Mouse (Mus musculus) myocyte (in vitro differentiated cells): ENCODE measurements around the gene Grin2c.

Experiments used
- CEBPB ChIP-seq: IDR thresholded peaks from 2 replicates; pipeline ENCODE4 v1.6.1; 2011; ENCODE audit warnings: mild to moderate bottlenecking, moderate library complexity; ENCODE audit not compliant: poor library complexity, insufficient read depth, severe bottlenecking
- E2F4 ChIP-seq: IDR thresholded peaks from one replicate; pipeline ENCODE4 v1.6.1; 2011; ENCODE audit warnings: mild to moderate bottlenecking, control low read depth, moderate library complexity; ENCODE audit not compliant: insufficient read depth
- MAX ChIP-seq: IDR thresholded peaks from one replicate; pipeline ENCODE4 v1.6.1; 2011; ENCODE audit warnings: low read depth, mild to moderate bottlenecking, control low read depth
- MYOD1 ChIP-seq, 3 experiments: IDR thresholded peaks; one replicate each; pipeline ENCODE4 v1.6.1; 2011; ENCODE audit warnings: control low read depth in 2 of 3, low read depth in 2 of 3, mild to moderate bottlenecking in 2 of 3, moderate library complexity in 1 of 3; ENCODE audit not compliant: insufficient read length in 2 of 3, control insufficient read depth in 1 of 3
- MYOG ChIP-seq, 3 experiments: IDR thresholded peaks; one replicate each; pipeline ENCODE4 v1.6.1; 2011; ENCODE audit warnings: control low read depth in 2 of 3, low read depth in 2 of 3, mild to moderate bottlenecking in 2 of 3; ENCODE audit not compliant: insufficient read length in 2 of 3, control insufficient read depth in 1 of 3, insufficient read depth in 1 of 3
- POLR2A ChIP-seq: IDR thresholded peaks from one replicate; pipeline ENCODE4 v1.6.1; 2011; ENCODE audit warnings: low read depth, mild to moderate bottlenecking, control low read depth, moderate library complexity; ENCODE audit not compliant: insufficient read length
- POLR2AphosphoS2 ChIP-seq: IDR thresholded peaks from one replicate; pipeline ENCODE4 v1.6.1; 2011; ENCODE audit warnings: low read depth, control low read depth; ENCODE audit not compliant: insufficient read length
- SRF ChIP-seq: IDR thresholded peaks from one replicate; pipeline ENCODE4 v1.6.1; 2011; ENCODE audit warnings: low read depth; ENCODE audit not compliant: control insufficient read depth, insufficient read length
- TCF12 ChIP-seq: IDR thresholded peaks from one replicate; pipeline ENCODE4 v1.6.1; 2011; ENCODE audit warnings: mild to moderate bottlenecking, control low read depth; ENCODE audit not compliant: poor library complexity, insufficient read depth, severe bottlenecking
- TCF3 ChIP-seq: IDR thresholded peaks from one replicate; pipeline ENCODE4 v1.6.1; 2011; ENCODE audit warnings: low read depth, control low read depth; ENCODE audit not compliant: insufficient read length
- USF1 ChIP-seq: IDR thresholded peaks from one replicate; pipeline ENCODE4 v1.6.1; 2011; ENCODE audit warnings: low read depth, mild to moderate bottlenecking, control low read depth, moderate library complexity

GRCm38 (mm10) chr11:115279726-115280125, 12.7 kb upstream of the Grin2c start:
- no peak for TF ChIP-seq POLR2A
- TF ChIP-seq TCF12: no peak
- no peak for TF ChIP-seq MYOD1 (IDR thresholded peaks at IDR 0.05; ENCODE audit: control insufficient read depth in 1 of 3, insufficient read length in 2 of 3, low read depth in 2 of 3)
- TF ChIP-seq POLR2AphosphoS2: no peak
- no peak for TF ChIP-seq USF1
- no peak for TF ChIP-seq E2F4
- no peak for TF ChIP-seq MYOG (IDR thresholded peaks at IDR 0.05; ENCODE audit: control insufficient read depth in 1 of 3, insufficient read depth in 1 of 3, insufficient read length in 2 of 3, low read depth in 2 of 3)
- TF ChIP-seq MAX: no peak
- no peak for TF ChIP-seq CEBPB
- TF ChIP-seq SRF: no peak
- TF ChIP-seq TCF3: no peak
